Mouse (Mus musculus): ENCODE measurements around the gene Gnao1.

Gnao1 gene

DNA sequence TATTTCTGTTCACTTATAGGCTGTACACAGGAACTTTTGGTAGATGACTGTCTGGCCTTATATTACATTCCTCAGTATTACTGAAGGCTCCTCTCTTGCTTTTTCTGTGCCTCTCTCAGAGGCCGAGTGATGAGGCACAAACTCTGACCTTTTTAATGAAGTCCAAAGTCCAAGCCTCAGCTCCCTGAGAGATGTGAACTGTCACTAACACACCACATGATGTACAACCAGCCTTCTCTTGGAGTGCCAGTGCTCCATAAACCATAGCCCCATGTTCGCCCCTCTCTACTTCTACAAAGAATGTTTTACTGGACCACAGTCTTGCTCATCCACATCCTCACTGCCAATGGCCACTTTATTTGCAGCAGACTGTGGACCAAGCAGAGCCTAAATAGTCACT lies 165.6 kb downstream of the Gnao1 start:
- no peak for TF ChIP-seq GATA4 (IDR thresholded peaks at IDR 0.05; ENCODE audit: insufficient replicate concordance, low read length)

GRCm38 (mm10) chr8:93976446-93977211 lies 166.9 kb downstream of the Gnao1 start:
- no peak for TF ChIP-seq GATA4 (IDR thresholded peaks at IDR 0.05; ENCODE audit: insufficient replicate concordance, low read length)

- TF ChIP-seq GATA4 (IDR thresholded peaks at IDR 0.05; ENCODE audit: insufficient replicate concordance, low read length), result no peak
These were observed 170.4 kb downstream of the Gnao1 start for GRCm38 (mm10) chr8:93980141-93980540.

GRCm38 (mm10) chr8:93981679-93982215 lies 172.0 kb downstream of the Gnao1 start:
- no peak for TF ChIP-seq GATA4 (IDR thresholded peaks at IDR 0.05; ENCODE audit: insufficient replicate concordance, low read length)

DNA sequence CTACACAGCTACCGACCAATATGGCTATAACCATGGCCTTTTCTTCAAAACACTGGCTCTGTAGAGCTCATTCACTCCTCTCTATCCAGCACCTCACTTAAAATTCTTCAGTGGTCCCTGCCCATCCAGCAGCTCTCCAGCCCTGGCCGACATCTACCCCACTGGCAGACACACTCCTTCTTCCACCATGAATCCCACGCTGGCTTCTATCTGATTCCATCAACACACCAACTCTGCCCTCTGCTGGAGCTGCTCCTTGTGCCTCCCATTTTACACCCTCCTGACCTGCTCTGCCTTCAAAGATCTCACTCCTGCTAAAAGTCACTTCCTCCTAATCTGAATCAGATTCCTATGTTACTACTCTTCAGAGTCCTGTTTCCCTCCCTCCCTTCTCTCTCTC lies 174.1 kb downstream of the Gnao1 start:
- TF ChIP-seq GATA4 (IDR thresholded peaks at IDR 0.05; ENCODE audit: insufficient replicate concordance, low read length), result no peak

DNA sequence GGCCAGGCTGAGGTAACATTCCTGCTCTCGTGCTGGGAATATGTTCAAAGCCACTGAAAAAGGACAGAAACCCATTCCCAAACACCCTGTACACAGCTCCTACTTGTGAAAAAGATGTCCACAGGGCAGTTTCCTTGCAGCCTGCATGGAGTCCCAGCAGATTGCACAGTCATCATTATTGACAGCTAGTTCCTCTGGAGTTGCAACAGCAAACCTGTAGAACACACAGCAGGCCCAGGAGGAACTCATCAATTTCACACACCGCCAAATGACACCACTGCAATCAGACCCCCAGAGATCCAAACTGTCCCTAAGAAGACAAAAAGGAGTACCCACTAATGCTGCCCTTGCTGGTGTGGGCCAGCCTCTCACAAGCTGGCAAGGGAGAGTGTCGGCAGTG lies 175.0 kb downstream of the Gnao1 start:
- no peak for TF ChIP-seq GATA4 (IDR thresholded peaks at IDR 0.05; ENCODE audit: insufficient replicate concordance, low read length)

- TF ChIP-seq GATA4 (IDR thresholded peaks at IDR 0.05; ENCODE audit: insufficient replicate concordance, low read length), result no peak
These were observed 180.0 kb downstream of the Gnao1 start for GRCm38 (mm10) chr8:93989739-93990138.

DNA sequence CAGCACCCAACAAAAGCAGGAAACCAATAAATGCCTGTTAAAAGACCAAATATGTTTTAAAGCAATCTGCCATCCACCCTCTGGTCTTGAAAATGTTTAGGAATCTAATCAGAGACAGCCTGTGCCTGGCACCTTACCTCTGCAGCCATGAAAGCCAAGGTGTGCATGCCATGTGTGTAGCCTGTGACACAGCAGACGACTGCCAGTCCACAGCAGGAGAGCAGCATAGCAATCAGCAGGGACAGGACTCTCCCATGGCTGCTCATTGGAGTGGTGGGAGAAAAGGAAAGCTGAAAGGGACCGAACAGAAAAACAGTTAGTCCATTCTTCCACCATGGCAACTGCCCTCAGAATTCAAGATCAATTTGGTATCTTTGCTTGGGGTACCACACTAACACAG lies 189.2 kb downstream of the Gnao1 start:
- no peak for TF ChIP-seq GATA4 (IDR thresholded peaks at IDR 0.05; ENCODE audit: insufficient replicate concordance, low read length)

DNA sequence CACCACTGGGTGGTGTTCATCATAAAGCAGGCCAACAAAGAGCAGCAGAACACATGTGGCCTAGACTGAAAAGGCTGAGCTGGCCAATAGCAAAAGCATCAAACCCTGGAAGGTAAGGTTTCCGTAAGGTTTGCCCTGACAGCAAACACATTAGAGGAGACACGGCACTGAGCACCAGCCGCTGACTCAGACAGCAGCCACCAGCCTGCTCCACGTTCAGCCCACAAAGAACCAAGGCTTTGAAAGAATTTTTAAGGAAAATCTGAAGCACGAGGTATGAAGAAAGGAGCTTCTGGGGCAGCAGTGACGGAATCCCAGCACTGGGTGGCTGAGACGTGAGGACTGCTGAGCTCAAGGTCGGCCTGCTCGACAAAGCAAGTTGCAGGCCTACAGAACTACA lies 194.4 kb downstream of the Gnao1 start:
- no peak for TF ChIP-seq GATA4 (IDR thresholded peaks at IDR 0.05; ENCODE audit: insufficient replicate concordance, low read length)

DNA sequence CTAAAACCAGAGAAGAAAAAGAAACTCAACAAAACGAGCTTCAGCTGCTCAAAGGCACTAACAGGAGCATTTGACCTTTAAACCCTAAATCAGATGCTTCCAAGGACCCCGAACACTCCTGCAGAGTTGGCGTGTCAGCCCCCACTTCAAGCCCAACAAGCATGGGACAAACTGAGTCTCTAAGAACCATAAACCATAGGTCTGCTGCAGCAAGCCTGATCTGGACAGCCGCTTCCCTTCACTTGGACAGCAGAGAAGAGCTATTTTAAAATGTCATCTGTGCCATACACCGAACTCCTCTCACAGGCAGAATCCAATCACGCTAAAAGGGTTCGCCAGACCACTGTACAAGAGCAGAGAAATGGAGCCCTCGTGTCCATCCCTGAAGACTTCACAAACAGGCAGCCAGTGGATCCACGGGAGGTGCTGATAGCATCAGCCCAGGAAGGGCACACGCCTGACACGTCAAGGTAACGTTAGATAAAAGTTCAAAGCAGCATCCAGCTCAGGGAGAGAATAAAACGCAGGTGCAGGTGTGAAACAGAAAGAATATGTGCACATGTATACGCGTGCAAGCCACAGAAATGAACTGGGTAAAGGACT lies 199.6 kb downstream of the Gnao1 start:
- no peak for TF ChIP-seq GATA4 (IDR thresholded peaks at IDR 0.05; ENCODE audit: insufficient replicate concordance, low read length)

DNA sequence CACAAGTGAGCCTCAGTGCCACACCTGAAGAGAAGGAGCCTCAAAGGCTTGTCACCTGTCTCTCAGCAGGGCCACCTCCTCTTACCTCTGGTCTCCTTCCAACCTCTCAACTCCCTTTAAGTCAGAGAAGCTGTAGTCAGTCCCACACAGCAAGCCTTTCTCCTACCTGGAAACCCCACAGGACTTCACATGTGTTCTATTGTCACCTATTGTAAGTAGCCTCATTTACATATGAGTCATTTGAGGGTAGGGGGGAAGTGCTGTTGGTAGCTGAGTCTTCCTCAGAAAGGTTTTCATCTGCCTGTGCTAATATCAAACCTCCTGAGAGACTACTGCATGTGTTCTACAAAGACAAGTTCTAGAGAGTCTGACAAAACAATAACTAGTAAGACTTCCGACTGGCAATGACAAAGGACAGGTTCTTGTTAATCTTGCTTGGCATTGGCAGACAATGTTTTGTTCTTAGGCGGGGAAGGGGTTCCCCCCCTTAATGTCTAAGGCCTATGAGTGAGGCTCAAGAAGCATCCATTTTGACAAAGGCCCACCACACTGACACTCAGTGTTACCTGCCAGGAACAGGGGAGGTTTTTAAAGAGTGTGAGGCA lies 200.4 kb downstream of the Gnao1 start:
- no peak for TF ChIP-seq GATA4 (IDR thresholded peaks at IDR 0.05; ENCODE audit: insufficient replicate concordance, low read length)

- 0 out of 2 replicates have a peak, but pooled peaks have one; percentile 10 for TF ChIP-seq GATA4 (IDR thresholded peaks at IDR 0.05; ENCODE audit: insufficient replicate concordance, low read length)
These were observed 201.6 kb downstream of the Gnao1 start for GRCm38 (mm10) chr8:94011076-94012012.

DNA sequence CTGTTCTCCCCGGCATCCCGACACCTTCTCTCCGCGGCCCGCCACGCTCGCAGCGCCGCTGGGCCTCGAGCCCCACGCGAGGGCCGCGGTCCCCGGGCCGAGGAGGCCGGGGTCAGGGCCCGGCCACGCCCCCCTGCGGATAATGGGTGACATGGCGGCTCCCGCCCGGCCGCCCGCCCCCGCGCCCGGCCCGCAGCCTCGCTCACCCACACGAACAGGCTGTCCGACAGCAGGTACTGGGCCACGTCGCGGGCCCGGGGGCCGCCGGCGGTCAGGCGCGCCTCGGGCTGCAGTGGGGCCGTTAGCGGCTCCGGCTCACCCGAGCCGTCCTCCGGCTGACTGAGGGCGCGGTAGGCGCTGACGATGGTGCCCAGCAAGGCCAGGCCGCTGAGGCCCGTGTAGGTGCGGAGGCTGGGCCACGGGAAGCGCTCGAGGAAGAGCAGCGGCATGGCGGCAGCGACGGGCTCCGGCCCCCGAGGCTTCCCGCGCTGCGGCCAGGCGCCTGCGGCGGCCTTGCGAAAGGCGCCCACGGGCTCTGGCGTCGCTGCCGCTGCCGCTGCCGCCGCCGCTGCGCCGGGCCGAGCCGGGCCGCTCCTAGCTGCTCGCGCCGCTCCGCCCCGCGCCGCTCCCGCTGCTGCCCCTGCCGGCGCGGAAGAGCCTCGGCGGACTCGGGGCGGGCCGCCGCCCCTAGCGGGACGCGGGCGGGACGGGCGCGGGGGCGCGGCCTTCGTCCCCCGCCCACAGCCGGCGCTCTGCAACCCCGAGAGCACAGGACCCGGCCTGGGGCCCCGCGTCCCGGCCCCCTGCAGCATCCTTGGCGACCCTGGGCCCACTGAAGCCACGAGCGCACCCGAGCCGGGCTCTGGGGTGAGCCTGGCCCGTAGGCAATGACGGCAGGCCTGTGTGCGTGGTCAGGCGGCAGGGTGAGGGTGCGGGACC lies 202.5 kb downstream of the Gnao1 start, which contains the start of gene Amfr:
Gene Amfr, minus strand, starts transcription at position 830 of the 939 bp plus-strand sequence.
- no peak for TF ChIP-seq GATA4 (IDR thresholded peaks at IDR 0.05; ENCODE audit: insufficient replicate concordance, low read length)

All from liver, adult (tissue).